Mouse (Mus musculus) myocyte (in vitro differentiated cells): Measurements from ENCODE around the gene Mrpl2.

Experiments
- CEBPB ChIP-seq: IDR thresholded peaks from 2 replicates; pipeline ENCODE4 v1.6.1; 2011; ENCODE audit warnings: mild to moderate bottlenecking, moderate library complexity; ENCODE audit not compliant: poor library complexity, insufficient read depth, severe bottlenecking
- MAX ChIP-seq: IDR thresholded peaks from one replicate; pipeline ENCODE4 v1.6.1; 2011; ENCODE audit warnings: low read depth, mild to moderate bottlenecking, control low read depth
- MYOD1 ChIP-seq, 3 experiments: IDR thresholded peaks; one replicate each; pipeline ENCODE4 v1.6.1; 2011; ENCODE audit warnings: control low read depth in 2 of 3, low read depth in 2 of 3, mild to moderate bottlenecking in 2 of 3, moderate library complexity in 1 of 3; ENCODE audit not compliant: insufficient read length in 2 of 3, control insufficient read depth in 1 of 3
- MYOG ChIP-seq, 3 experiments: IDR thresholded peaks; one replicate each; pipeline ENCODE4 v1.6.1; 2011; ENCODE audit warnings: control low read depth in 2 of 3, low read depth in 2 of 3, mild to moderate bottlenecking in 2 of 3; ENCODE audit not compliant: insufficient read length in 2 of 3, control insufficient read depth in 1 of 3, insufficient read depth in 1 of 3
- POLR2A ChIP-seq: IDR thresholded peaks from one replicate; pipeline ENCODE4 v1.6.1; 2011; ENCODE audit warnings: low read depth, mild to moderate bottlenecking, control low read depth, moderate library complexity; ENCODE audit not compliant: insufficient read length
- POLR2AphosphoS2 ChIP-seq: IDR thresholded peaks from one replicate; pipeline ENCODE4 v1.6.1; 2011; ENCODE audit warnings: low read depth, control low read depth; ENCODE audit not compliant: insufficient read length
- USF1 ChIP-seq: IDR thresholded peaks from one replicate; pipeline ENCODE4 v1.6.1; 2011; ENCODE audit warnings: low read depth, mild to moderate bottlenecking, control low read depth, moderate library complexity

DNA sequence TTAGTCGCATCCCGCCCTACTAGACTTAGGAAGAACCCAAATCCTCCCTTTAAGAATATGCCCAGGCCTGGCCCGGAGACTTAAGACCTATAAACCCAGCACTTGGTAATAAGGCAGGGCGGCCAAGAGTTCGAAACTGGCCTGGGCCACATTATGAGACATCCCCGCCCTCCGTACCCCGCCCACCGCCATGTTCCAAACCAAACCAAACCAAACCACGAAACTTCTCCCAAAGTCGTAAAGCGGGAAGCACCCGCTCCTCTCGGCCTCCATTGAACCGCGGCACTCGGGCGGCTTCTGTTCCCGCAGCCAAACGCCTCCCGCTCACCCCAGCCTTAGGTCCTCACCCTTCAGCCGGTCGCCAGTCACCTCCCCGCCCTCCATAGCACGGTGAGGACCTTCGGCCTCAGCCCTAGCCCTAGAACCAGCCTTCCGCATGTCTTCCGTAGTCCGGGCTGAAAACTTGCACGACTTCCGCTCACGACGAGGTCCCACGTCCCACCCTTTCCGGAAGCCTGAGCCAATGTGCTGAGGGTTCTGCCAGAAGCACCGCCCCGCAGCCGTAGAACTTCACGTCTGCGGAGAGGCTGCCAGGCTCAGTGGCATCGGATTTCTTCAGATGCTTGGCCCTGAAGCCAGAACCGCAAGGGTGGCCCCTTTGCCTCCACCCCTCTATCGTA lies 28.0 kb downstream of the Mrpl2 start, which contains the start of gene Rrp36:
- TF ChIP-seq POLR2AphosphoS2 (peak; percentile 100), USF1 (no peak), POLR2A (peak; percentile 78), MAX (no peak), CEBPB (no peak), MYOG (IDR thresholded peaks at IDR 0.05; ENCODE audit: control insufficient read depth in 1 of 3, insufficient read depth in 1 of 3, insufficient read length in 2 of 3, low read depth in 2 of 3) (no peak), MYOD1 (IDR thresholded peaks at IDR 0.05; ENCODE audit: control insufficient read depth in 1 of 3, insufficient read length in 2 of 3, low read depth in 2 of 3) (no peak)
